Mouse (Mus musculus) layer of hippocampus, adult 9-11 months (tissue): Measurements from ENCODE around the gene Neurod2.

Experiments
- DNase-seq: peaks from one replicate; pipeline ENCODE4 v3.0.0; 2022

The Neurod2 gene

GRCm38 (mm10) chr11:98298484-98299205, 30.8 kb downstream of the Neurod2 start:
- DNase-seq = no peak

- DNase-seq = no peak
Observed at GRCm38 (mm10) chr11:98297778-98298177, 31.7 kb downstream of the Neurod2 start.

GRCm38 (mm10) chr11:98296916-98297315, 32.5 kb downstream of the Neurod2 start:
- no peak for DNase-seq

- peak; percentile 63 for DNase-seq
Observed at GRCm38 (mm10) chr11:98296277-98296676, 33.2 kb downstream of the Neurod2 start.

- DNase-seq = no peak
Observed at GRCm38 (mm10) chr11:98295013-98295585, 34.3 kb downstream of the Neurod2 start.

- peak; percentile 76 for DNase-seq
Observed at GRCm38 (mm10) chr11:98294188-98295012, 35.0 kb downstream of the Neurod2 start.

- DNase-seq = no peak
Observed at GRCm38 (mm10) chr11:98293070-98293469, 36.4 kb downstream of the Neurod2 start.

- DNase-seq = no peak
Observed at GRCm38 (mm10) chr11:98290906-98291305, 38.5 kb downstream of the Neurod2 start.

- no peak for DNase-seq
Observed at GRCm38 (mm10) chr11:98289873-98290272, 39.6 kb downstream of the Neurod2 start.

- no peak for DNase-seq
Observed at GRCm38 (mm10) chr11:98287961-98288360, 41.5 kb downstream of the Neurod2 start.

- no peak for DNase-seq
Observed at GRCm38 (mm10) chr11:98287531-98287930, 41.9 kb downstream of the Neurod2 start.

- no peak for DNase-seq
Observed at GRCm38 (mm10) chr11:98285368-98285767, 44.1 kb downstream of the Neurod2 start.

- DNase-seq = peak; percentile 44
Observed at GRCm38 (mm10) chr11:98284230-98284629, 45.2 kb downstream of the Neurod2 start.

- no peak for DNase-seq
Observed at GRCm38 (mm10) chr11:98283740-98284139, 45.7 kb downstream of the Neurod2 start.
